Mouse (Mus musculus) gonadal fat pad, adult 2 months (tissue): ENCODE data around the gene C2cd3. TPM values are rescaled to one million over a fixed set of nuclear protein-coding genes. Genes with fewer than 3 reads are reported as not detected.
"Not testable (repeated sequence)": the region's sequence is repeated elsewhere in the genome, so short reads cannot be mapped to it uniquely, and the experiment has no call there.

Experiments
- DNase-seq: peaks from one replicate; pipeline ENCODE4 v3.0.0-alpha.2; 2012; ENCODE audit warnings: low read depth
- polyA plus RNA-seq: library from polyadenylated mRNA; depleted of rRNA; stranded (reverse); fragments of >200 nt; gene quantifications from 2 replicates; pipeline ENCODE4 v1.2.3, GENCODE M21; 2012

The C2cd3 gene
- polyA plus RNA-seq, 1 experiment: 18.4 TPM

GRCm38 (mm10) chr7:100470796-100471406, 98.9 kb downstream of the C2cd3 start:
- no peak for DNase-seq

GRCm38 (mm10) chr7:100471407-100471797, 99.4 kb downstream of the C2cd3 start:
- DNase-seq: no peak

GRCm38 (mm10) chr7:100472777-100473176, 100.7 kb downstream of the C2cd3 start, which contains the start of gene Ucp3:
TSS of gene Ucp3 (plus strand) at chr7:100472990.
- DNase-seq: no peak

- DNase-seq: no peak
Observed at GRCm38 (mm10) chr7:100473846-100474454, 101.9 kb downstream of the C2cd3 start.

GRCm38 (mm10) chr7:100474680-100475079, 102.6 kb downstream of the C2cd3 start:
- DNase-seq: no peak

- no peak for DNase-seq
Observed at GRCm38 (mm10) chr7:100479100-100479822, 107.2 kb downstream of the C2cd3 start.

GRCm38 (mm10) chr7:100479823-100480164, 107.8 kb downstream of the C2cd3 start:
- DNase-seq: no peak

- no peak for DNase-seq
Observed at GRCm38 (mm10) chr7:100480175-100480574, 108.1 kb downstream of the C2cd3 start.

- DNase-seq: not testable (repeated sequence)
Observed at GRCm38 (mm10) chr7:100482046-100482445, 110.0 kb downstream of the C2cd3 start.

GRCm38 (mm10) chr7:100484493-100484892, 112.5 kb downstream of the C2cd3 start:
- DNase-seq: no peak

- no peak for DNase-seq
Observed at GRCm38 (mm10) chr7:100487301-100487700, 115.3 kb downstream of the C2cd3 start.

- no peak for DNase-seq
Observed at GRCm38 (mm10) chr7:100488474-100489048, 116.5 kb downstream of the C2cd3 start.

- DNase-seq: no peak
Observed at GRCm38 (mm10) chr7:100492391-100493116, 120.5 kb downstream of the C2cd3 start.

GRCm38 (mm10) chr7:100493117-100493483, 121.1 kb downstream of the C2cd3 start, which contains the start of gene Ucp2:
TSS of gene Ucp2 (plus strand) at chr7:100493337.
- DNase-seq: no peak

GRCm38 (mm10) chr7:100493484-100494414, 121.7 kb downstream of the C2cd3 start:
- no peak for DNase-seq

- no peak for DNase-seq
Observed at GRCm38 (mm10) chr7:100494415-100494831, 122.4 kb downstream of the C2cd3 start.

- no peak for DNase-seq
Observed at GRCm38 (mm10) chr7:100495042-100495441, 123.0 kb downstream of the C2cd3 start.

GRCm38 (mm10) chr7:100495581-100496251, 123.7 kb downstream of the C2cd3 start:
- DNase-seq: no peak

GRCm38 (mm10) chr7:100496371-100496770, 124.3 kb downstream of the C2cd3 start:
- DNase-seq: no peak

GRCm38 (mm10) chr7:100496791-100497190, 124.8 kb downstream of the C2cd3 start:
- DNase-seq: no peak
